Mouse (Mus musculus) liver, adult 2 months (tissue): ENCODE measurements at regions not wholly inside any gene's neighbourhood (a gene's known extent, or its start where the extent isn't known, plus 50 kb on each side); places are given as distances from the start of the nearest gene placed in this dataset.

Experiments
- CTCF ChIP-seq: fragments of 200-500 bp; IDR thresholded peaks from 2 replicates; pipeline ENCODE4 v1.5.1; 2011; ENCODE audit warnings: low read depth, low read length, control low read depth
- POLR2A ChIP-seq: fragments of 200-500 bp; IDR thresholded peaks from 2 replicates; pipeline ENCODE4 v1.6.1; 2011; ENCODE audit warnings: low read length, control low read depth; ENCODE audit not compliant: insufficient read depth; ENCODE audit errors: extremely low read depth

- TF ChIP-seq CTCF, result no peak
- no peak for TF ChIP-seq POLR2A
These were observed 69.5 kb upstream of the Msx1 start for GRCm38 (mm10) chr5:37893639-37894550.
